Mouse (Mus musculus): ENCODE data around the gene Rnf123. TPM values are rescaled to one million over a fixed set of nuclear protein-coding genes. Genes with fewer than 3 reads are reported as not detected.

Gene Rnf123
- total RNA-seq, 1 experiment: 14.5 TPM

DNA sequence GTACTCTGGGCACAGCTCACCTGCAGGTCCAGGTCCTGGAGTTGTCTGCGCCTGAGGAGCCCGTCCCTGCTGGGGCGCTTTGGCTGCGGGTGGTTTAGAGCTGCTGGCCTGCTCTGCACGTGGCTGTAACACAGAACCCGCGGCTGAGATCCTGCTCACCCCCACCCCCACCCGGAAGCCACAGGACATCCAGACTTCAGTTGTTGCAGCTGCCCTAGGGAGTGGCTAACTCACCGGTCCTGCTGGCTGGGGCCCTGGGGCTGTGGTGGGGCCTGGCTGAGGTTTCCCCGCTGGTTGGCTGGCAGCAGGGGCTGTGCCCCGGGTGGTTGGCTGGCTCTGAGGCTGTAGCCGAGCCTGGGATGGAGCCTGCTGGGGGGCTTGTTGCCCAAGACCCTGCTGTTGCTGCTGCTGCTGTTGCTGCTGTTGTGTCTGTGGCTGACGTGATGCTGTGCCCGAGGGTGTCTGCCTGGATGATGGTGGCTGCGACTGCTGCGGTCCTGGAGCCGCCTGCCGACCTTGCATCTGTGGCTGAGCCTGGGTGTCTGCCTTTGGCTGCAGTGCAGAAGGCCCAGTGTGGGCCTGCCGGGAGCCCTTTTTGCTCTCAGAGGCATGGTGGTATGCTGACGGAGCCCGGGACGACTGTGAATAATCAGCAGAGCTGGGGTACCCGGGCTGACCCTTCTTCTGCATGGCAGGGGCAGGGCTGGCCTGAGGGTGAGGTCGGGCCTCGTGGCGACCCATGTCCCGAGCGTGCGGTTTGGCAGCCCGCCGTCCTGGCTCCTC, 21.8 kb upstream of the Rnf123 start:
- H3K36me3 ChIP-seq (ENCODE audit: control insufficient read depth, insufficient read depth, low read length, poor library complexity, severe bottlenecking): no peaks in the 10 kb centered on the region
- H3K9me3 ChIP-seq (ENCODE audit: control insufficient read depth, insufficient read depth, low read depth, low read length): no peaks in the 10 kb centered on the region
- TF ChIP-seq ZNF384 (IDR thresholded peaks at IDR 0.05; ENCODE audit: low read depth, low read length) (no peak), MAFK (IDR thresholded peaks at IDR 0.05; ENCODE audit: insufficient read depth, low read depth, low read length) (no peak), ZC3H11A (IDR thresholded peaks at IDR 0.05; ENCODE audit: borderline replicate concordance, low read depth, low read length) (no peak), HCFC1 (IDR thresholded peaks at IDR 0.05; ENCODE audit: borderline replicate concordance, insufficient read depth, low read length) (no peak), CHD2 (IDR thresholded peaks at IDR 0.05; ENCODE audit: low read depth, low read length) (no peak)
- peak overlapping the region; percentile 37 for H3K9ac ChIP-seq (ENCODE audit: insufficient read depth, low read depth, low read length, poor library complexity, severe bottlenecking)
- H3K4me3 ChIP-seq (ENCODE audit: insufficient read depth in 1 of 2, low read depth in 1 of 2, low read length in 2 of 2, poor library complexity in 1 of 2, severe bottlenecking in 1 of 2): peak overlapping the region; percentile 9 to 53
- H3K27ac ChIP-seq (ENCODE audit: insufficient read depth, low read depth, low read length, poor library complexity, severe bottlenecking): no peak overlapping the region
- no peak for DNase-seq (ENCODE audit: low read depth, low spot score)
- peaks cover 0 to 11% of the 10 kb centered on the region in 2 experiments; a peak in 1 of 4 replicates for H3K4me1 ChIP-seq (ENCODE audit: control insufficient read depth in 2 of 2, insufficient read depth in 2 of 2, low read length in 2 of 2, poor library complexity in 1 of 2)
- in situ Hi-C loops (cut with MboI; ENCODE audit: low sequenced_read_pairs in 2 of 2, unreplicated experiment in 2 of 2): no loop called here

DNA sequence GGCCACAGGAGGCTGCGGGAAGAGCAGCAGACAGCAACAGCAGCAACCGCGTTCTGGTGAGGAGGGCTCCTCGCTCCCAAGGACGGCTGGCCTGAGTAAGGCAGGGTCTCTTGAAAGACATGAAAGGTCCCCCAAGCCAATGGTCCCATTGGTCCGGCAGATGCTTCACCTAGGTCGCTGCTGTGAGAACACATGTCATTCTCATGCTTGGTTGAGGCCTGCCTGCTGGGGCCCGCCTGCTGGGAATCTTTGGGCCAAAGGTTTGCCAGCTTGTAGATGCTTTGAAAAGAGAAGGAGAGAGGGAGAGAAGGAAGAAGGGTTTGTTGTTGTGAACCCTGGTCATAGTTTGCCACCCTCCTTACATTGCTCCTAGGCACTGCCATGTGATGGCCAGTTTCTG, 16.5 kb upstream of the Rnf123 start:
- H3K36me3 ChIP-seq (ENCODE audit: control insufficient read depth, insufficient read depth, low read length, poor library complexity, severe bottlenecking): no peaks in the 10 kb centered on the region
- peaks cover 0 to 12% of the 10 kb centered on the region in 2 experiments; a peak in 2 of 4 replicates for H3K4me1 ChIP-seq (ENCODE audit: control insufficient read depth in 2 of 2, insufficient read depth in 2 of 2, low read length in 2 of 2, poor library complexity in 1 of 2)
- TF ChIP-seq HCFC1 (IDR thresholded peaks at IDR 0.05; ENCODE audit: borderline replicate concordance, insufficient read depth, low read length) (no peak), MAFK (IDR thresholded peaks at IDR 0.05; ENCODE audit: insufficient read depth, low read depth, low read length) (no peak), ZC3H11A (IDR thresholded peaks at IDR 0.05; ENCODE audit: borderline replicate concordance, low read depth, low read length) (no peak), ZNF384 (IDR thresholded peaks at IDR 0.05; ENCODE audit: low read depth, low read length) (no peak), CHD2 (IDR thresholded peaks at IDR 0.05; ENCODE audit: low read depth, low read length) (no peak)
- H3K9ac ChIP-seq (ENCODE audit: insufficient read depth, low read depth, low read length, poor library complexity, severe bottlenecking): no peak overlapping the region; the same call in 1 of the 2 replicates
- in situ Hi-C loops (cut with MboI; ENCODE audit: low sequenced_read_pairs in 2 of 2, unreplicated experiment in 2 of 2): loop anchor here in 1 of 2 experiments (5.0 kb wide), 1 partner anchor 93 kb away; the partner anchor contains the start of gene Bsn
- H3K9me3 ChIP-seq (ENCODE audit: control insufficient read depth, insufficient read depth, low read depth, low read length): no peaks in the 10 kb centered on the region
- H3K4me3 ChIP-seq (ENCODE audit: insufficient read depth in 1 of 2, low read depth in 1 of 2, low read length in 2 of 2, poor library complexity in 1 of 2, severe bottlenecking in 1 of 2): no peak overlapping the region
- no peak overlapping the region for H3K27ac ChIP-seq (ENCODE audit: insufficient read depth, low read depth, low read length, poor library complexity, severe bottlenecking)
- no peak for DNase-seq (ENCODE audit: low read depth, low spot score)

DNA sequence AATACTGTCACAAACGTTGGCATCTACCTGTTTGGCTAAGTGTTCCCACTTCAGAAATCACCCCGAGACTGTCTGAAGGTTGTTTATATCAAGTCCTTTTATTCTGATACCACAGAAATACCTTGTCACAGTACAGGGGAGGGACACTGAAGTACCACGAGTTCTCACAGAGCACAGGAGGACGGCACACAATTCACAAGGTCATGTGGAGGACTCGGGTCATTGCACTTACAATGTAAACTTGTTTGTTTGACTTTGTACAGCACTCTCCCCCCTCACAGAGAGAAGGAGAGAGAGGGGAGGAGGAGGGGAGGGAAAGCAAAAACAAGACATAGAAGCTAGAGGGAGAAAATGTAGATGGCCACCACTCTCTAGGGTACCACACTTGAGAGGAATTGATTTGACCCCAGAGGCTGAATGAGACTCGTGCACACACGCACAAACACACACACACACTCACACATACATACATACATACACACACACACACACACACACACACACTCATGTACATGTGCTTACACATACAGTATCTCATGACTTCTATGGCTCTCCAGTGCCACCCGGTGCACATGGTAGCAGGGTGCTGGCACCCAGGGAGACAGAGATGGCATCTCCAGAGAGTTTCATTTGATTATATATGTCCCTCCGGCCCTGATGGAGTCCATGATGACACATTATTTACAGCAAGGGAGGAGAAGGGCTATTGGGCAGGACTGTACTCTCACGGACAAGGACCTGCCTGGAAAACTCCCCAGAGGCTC, 13.0 kb upstream of the Rnf123 start:
- peaks cover 16% of the 10 kb centered on the region; the same call in 1 of the 2 replicates for H3K36me3 ChIP-seq (ENCODE audit: control insufficient read depth, insufficient read depth, low read length, poor library complexity, severe bottlenecking)
- H3K9me3 ChIP-seq (ENCODE audit: control insufficient read depth, insufficient read depth, low read depth, low read length): no peaks in the 10 kb centered on the region
- H3K9ac ChIP-seq (ENCODE audit: insufficient read depth, low read depth, low read length, poor library complexity, severe bottlenecking): no peak overlapping the region
- H3K4me3 ChIP-seq (ENCODE audit: insufficient read depth in 1 of 2, low read depth in 1 of 2, low read length in 2 of 2, poor library complexity in 1 of 2, severe bottlenecking in 1 of 2): no peak overlapping the region
- in situ Hi-C loops (cut with MboI; ENCODE audit: low sequenced_read_pairs in 2 of 2, unreplicated experiment in 2 of 2): loop anchor here in 1 of 2 experiments (5.0 kb wide), 1 partner anchor 96 kb away; the partner anchor contains the start of gene Bsn
- peaks cover 0 to 17% of the 10 kb centered on the region in 2 experiments; a peak in 2 of 4 replicates for H3K4me1 ChIP-seq (ENCODE audit: control insufficient read depth in 2 of 2, insufficient read depth in 2 of 2, low read length in 2 of 2, poor library complexity in 1 of 2)
- TF ChIP-seq CHD2 (IDR thresholded peaks at IDR 0.05; ENCODE audit: low read depth, low read length) (no peak), MAFK (IDR thresholded peaks at IDR 0.05; ENCODE audit: insufficient read depth, low read depth, low read length) (no peak), ZC3H11A (IDR thresholded peaks at IDR 0.05; ENCODE audit: borderline replicate concordance, low read depth, low read length) (no peak), ZNF384 (IDR thresholded peaks at IDR 0.05; ENCODE audit: low read depth, low read length) (no peak), HCFC1 (IDR thresholded peaks at IDR 0.05; ENCODE audit: borderline replicate concordance, insufficient read depth, low read length) (no peak)
- no peak for DNase-seq (ENCODE audit: low read depth, low spot score)
- H3K27ac ChIP-seq (ENCODE audit: insufficient read depth, low read depth, low read length, poor library complexity, severe bottlenecking): no peak overlapping the region

DNA sequence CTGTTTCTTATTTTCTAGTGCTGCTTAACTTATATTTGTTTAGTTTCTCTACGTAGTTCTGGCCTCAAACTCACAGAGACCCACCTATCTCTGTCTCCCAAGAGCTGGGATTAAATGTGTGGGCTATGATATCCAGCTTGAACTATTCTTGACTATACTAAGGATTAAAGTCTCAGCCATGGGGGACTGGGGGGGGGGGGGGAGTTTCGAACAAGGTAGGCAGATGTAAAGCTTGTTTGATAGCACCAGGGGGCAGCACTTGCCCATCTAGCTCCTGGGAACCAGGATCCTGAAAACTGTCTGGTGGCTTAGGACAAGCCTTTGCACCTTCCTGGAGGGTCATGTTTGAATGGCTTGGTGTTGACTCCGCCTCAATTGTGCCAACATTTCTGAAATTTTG, 12.4 kb upstream of the Rnf123 start:
- in situ Hi-C loops (cut with MboI; ENCODE audit: low sequenced_read_pairs in 2 of 2, unreplicated experiment in 2 of 2): loop anchor here in 1 of 2 experiments (5.0 kb wide), 1 partner anchor 97 kb away; the partner anchor contains the start of gene Bsn
- TF ChIP-seq ZC3H11A (IDR thresholded peaks at IDR 0.05; ENCODE audit: borderline replicate concordance, low read depth, low read length): peak; percentile 47; the same call in 1 of the 2 replicates
- no peak for TF ChIP-seq CHD2 (IDR thresholded peaks at IDR 0.05; ENCODE audit: low read depth, low read length)
- TF ChIP-seq ZNF384 (IDR thresholded peaks at IDR 0.05; ENCODE audit: low read depth, low read length): no peak
- no peak overlapping the region for H3K27ac ChIP-seq (ENCODE audit: insufficient read depth, low read depth, low read length, poor library complexity, severe bottlenecking)
- no peaks in the 10 kb centered on the region for H3K9me3 ChIP-seq (ENCODE audit: control insufficient read depth, insufficient read depth, low read depth, low read length)
- H3K4me3 ChIP-seq (ENCODE audit: insufficient read depth in 1 of 2, low read depth in 1 of 2, low read length in 2 of 2, poor library complexity in 1 of 2, severe bottlenecking in 1 of 2): peak overlapping the region in 1 of 2 experiments; percentile 99; a peak in 2 of 4 replicates
- H3K9ac ChIP-seq (ENCODE audit: insufficient read depth, low read depth, low read length, poor library complexity, severe bottlenecking): no peak overlapping the region
- H3K36me3 ChIP-seq (ENCODE audit: control insufficient read depth, insufficient read depth, low read length, poor library complexity, severe bottlenecking): peaks cover 19% of the 10 kb centered on the region; the same call in 1 of the 2 replicates
- DNase-seq (ENCODE audit: low read depth, low spot score): no peak
- peaks cover 0 to 17% of the 10 kb centered on the region in 2 experiments; a peak in 2 of 4 replicates for H3K4me1 ChIP-seq (ENCODE audit: control insufficient read depth in 2 of 2, insufficient read depth in 2 of 2, low read length in 2 of 2, poor library complexity in 1 of 2)
